Mouse (Mus musculus): ENCODE results near the gene Ttc16. TPM values are rescaled to one million over a fixed set of nuclear protein-coding genes. Genes with fewer than 3 reads are reported as not detected.

Gene Ttc16
- polyA plus RNA-seq, 1 experiment from 2014 or later: 0.95 TPM

GRCm38 (mm10) chr2:32781710-32782109 is 6.3 kb upstream of the Ttc16 start:
- no peak for DNase-seq (ENCODE audit: low spot score)

GRCm38 (mm10) chr2:32779714-32780113 is 4.3 kb upstream of the Ttc16 start:
- DNase-seq (ENCODE audit: low spot score): no peak

- peak; percentile 40 for DNase-seq (ENCODE audit: low spot score)
Measured at GRCm38 (mm10) chr2:32779131-32779530, 3.7 kb upstream of the Ttc16 start.

- DNase-seq (ENCODE audit: low spot score): peak; percentile 93
Measured at GRCm38 (mm10) chr2:32778081-32778480, 2.6 kb upstream of the Ttc16 start.

GRCm38 (mm10) chr2:32776192-32776591 is 759 bp upstream of the Ttc16 start:
- no peak for DNase-seq (ENCODE audit: low spot score)

GRCm38 (mm10) chr2:32772626-32773279 is 2.7 kb downstream of the Ttc16 start:
- no peak for DNase-seq (ENCODE audit: low spot score)

- no peak for DNase-seq (ENCODE audit: low spot score)
Measured at GRCm38 (mm10) chr2:32771886-32772285, 3.5 kb downstream of the Ttc16 start.

- DNase-seq (ENCODE audit: low spot score): no peak
Measured at GRCm38 (mm10) chr2:32769327-32770085, 5.9 kb downstream of the Ttc16 start.

GRCm38 (mm10) chr2:32768661-32769285 is 6.7 kb downstream of the Ttc16 start:
- DNase-seq (ENCODE audit: low spot score): no peak

- no peak for DNase-seq (ENCODE audit: low spot score)
Measured at GRCm38 (mm10) chr2:32767241-32767640, 8.2 kb downstream of the Ttc16 start.

GRCm38 (mm10) chr2:32763353-32763752 is 12.1 kb downstream of the Ttc16 start:
- no peak for DNase-seq (ENCODE audit: low spot score)

- no peak for DNase-seq (ENCODE audit: low spot score)
Measured at GRCm38 (mm10) chr2:32761859-32762258, 13.6 kb downstream of the Ttc16 start.

- no peak for DNase-seq (ENCODE audit: low spot score)
Measured at GRCm38 (mm10) chr2:32761361-32761760, 14.1 kb downstream of the Ttc16 start.

- DNase-seq (ENCODE audit: low spot score): no peak
Measured at GRCm38 (mm10) chr2:32759001-32759400, 16.4 kb downstream of the Ttc16 start.

GRCm38 (mm10) chr2:32758503-32758902 is 16.9 kb downstream of the Ttc16 start:
- DNase-seq (ENCODE audit: low spot score): no peak

- peak; percentile 98 for DNase-seq (ENCODE audit: low spot score)
Measured at GRCm38 (mm10) chr2:32757056-32757845, 18.2 kb downstream of the Ttc16 start, which contains the start of gene Tor2a. Tor2a (plus strand) TSS chr2:32757234.

- DNase-seq (ENCODE audit: low spot score): no peak
Measured at GRCm38 (mm10) chr2:32756674-32757055, 18.8 kb downstream of the Ttc16 start.

GRCm38 (mm10) chr2:32752181-32752580 is 23.3 kb downstream of the Ttc16 start:
- no peak for DNase-seq (ENCODE audit: low spot score)

- DNase-seq (ENCODE audit: low spot score): no peak
Measured at GRCm38 (mm10) chr2:32751665-32752033, 23.8 kb downstream of the Ttc16 start.

GRCm38 (mm10) chr2:32750887-32751664 is 24.4 kb downstream of the Ttc16 start:
- no peak for DNase-seq (ENCODE audit: low spot score)

- no peak for DNase-seq (ENCODE audit: low spot score)
Measured at GRCm38 (mm10) chr2:32750199-32750598, 25.2 kb downstream of the Ttc16 start.

Data from thymus, postnatal 0 days (tissue).